Mouse (Mus musculus): Measurements from ENCODE around the gene Gm5485. TPM values are rescaled to one million over a fixed set of nuclear protein-coding genes. Genes with fewer than 3 reads are reported as not detected.
A peak's percentile ranks its signal among the peaks of the same experiment; 100 is the strongest.

Gene Gm5485
- polyA plus RNA-seq, 1 experiment from 2014 or later = 0.58 TPM

DNA sequence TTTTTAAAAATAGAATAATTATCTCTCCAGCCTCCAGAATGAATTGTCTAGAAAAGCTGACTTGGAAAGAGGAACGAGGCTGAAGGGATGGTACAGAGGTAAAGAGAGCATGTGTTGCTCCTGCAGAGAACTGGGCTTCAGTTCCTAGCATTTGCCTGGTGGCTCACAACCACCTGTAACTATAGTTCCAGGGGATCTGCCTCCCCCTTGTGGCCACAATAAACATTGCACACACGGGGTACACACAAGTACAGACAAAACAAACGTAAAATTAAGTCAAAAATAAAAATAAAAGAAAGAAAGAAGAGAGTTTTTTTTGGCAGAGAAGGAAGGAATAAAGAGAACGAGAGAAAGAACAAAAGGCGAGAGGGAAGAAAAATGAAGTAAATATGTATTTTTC is 45.4 kb downstream of the Gm5485 start:
- DNase-seq (ENCODE audit: low spot score) (no peak), ATAC-seq (ENCODE audit: low FRiP score, low TSS enrichment) (no peak)
- H3K4me2 ChIP-seq (replicated peaks; ENCODE audit: low read depth) = no peak overlapping the region
- no peaks in the 10 kb centered on the region for H3K9me3 ChIP-seq (ENCODE audit: control insufficient read depth, low read length)
- H3K4me3 ChIP-seq (ENCODE audit: low read depth, low read length) = no peak overlapping the region
- TF ChIP-seq EP300 (optimal IDR thresholded peaks at IDR 0.05) (no peak), CTCF (IDR thresholded peaks at IDR 0.05; ENCODE audit: low read depth) (peak; percentile 56)
- H3K36me3 ChIP-seq (ENCODE audit: control insufficient read depth, insufficient read depth, low read length) = no peaks in the 10 kb centered on the region
- H3K27me3 ChIP-seq (ENCODE audit: control insufficient read depth, insufficient read depth, low read length) = no peaks in the 10 kb centered on the region
- 87% methylated on average over 5 of the region's 5 CpGs for WGBS
- H3K4me1 ChIP-seq (replicated peaks; ENCODE audit: control insufficient read depth, insufficient read depth) = no peaks in the 10 kb centered on the region
- H3K27ac ChIP-seq (replicated peaks) = no peak overlapping the region
- no peak overlapping the region for H3K9ac ChIP-seq (ENCODE audit: low read length)

DNA sequence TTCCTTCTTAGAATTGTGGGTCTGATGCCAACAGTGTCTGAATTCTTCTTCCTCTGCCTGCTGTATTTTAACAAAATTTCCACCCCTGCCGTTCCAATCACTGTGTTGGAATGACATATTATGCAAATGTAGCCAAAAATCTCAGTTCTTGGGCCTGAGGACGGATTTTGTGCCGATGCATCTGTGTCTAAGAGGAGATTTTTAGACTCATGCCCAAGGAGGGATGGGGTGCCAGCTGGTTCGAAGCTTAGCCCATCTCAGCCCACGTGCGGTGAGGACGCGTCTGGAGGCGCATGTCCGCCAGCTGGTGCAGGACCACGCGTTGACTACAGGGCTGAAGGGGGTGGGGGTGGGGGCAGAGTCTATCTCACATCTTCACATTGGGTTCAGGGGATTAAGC is 51.3 kb downstream of the Gm5485 start:
- Histone ChIP-seq H3K36me3 (ENCODE audit: control insufficient read depth, insufficient read depth, low read length) (no peaks in the 10 kb centered on the region), H3K27ac (replicated peaks) (no peak overlapping the region)
- no peak for ATAC-seq (ENCODE audit: low FRiP score, low TSS enrichment)

DNA sequence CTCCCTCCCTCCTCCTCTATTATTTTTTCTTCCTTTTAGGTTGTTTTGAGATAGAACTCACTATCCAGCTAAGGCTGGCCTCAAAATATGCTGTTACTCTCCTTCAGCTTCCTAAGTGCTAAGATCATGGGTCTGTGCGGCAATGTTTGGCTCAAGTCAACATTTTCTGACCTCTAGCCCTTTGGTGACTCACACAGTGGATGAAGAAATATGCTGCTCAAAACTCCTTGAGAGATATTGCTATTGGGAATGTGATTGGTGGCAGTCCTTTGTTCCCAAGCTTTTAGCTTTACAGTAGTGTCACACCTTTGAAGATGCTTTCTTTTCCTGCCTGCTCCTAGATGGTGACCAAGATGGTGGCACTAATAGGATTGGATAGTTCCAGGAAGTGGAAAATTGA is 55.8 kb downstream of the Gm5485 start:
- no peak overlapping the region for H3K4me3 ChIP-seq (ENCODE audit: low read depth, low read length)
- peak; percentile 84 for ATAC-seq (ENCODE audit: low FRiP score, low TSS enrichment)
- H3K9me3 ChIP-seq (ENCODE audit: control insufficient read depth, low read length) = no peaks in the 10 kb centered on the region
- H3K27ac ChIP-seq (replicated peaks) = no peak overlapping the region
- WGBS = 57% methylated on average over 1 of the region's 1 CpGs
- TF ChIP-seq CTCF (IDR thresholded peaks at IDR 0.05; ENCODE audit: low read depth) (no peak), EP300 (optimal IDR thresholded peaks at IDR 0.05) (no peak)
- H3K9ac ChIP-seq (ENCODE audit: low read length) = no peak overlapping the region
- no peaks in the 10 kb centered on the region for H3K36me3 ChIP-seq (ENCODE audit: control insufficient read depth, insufficient read depth, low read length)
- no peak overlapping the region for H3K4me2 ChIP-seq (replicated peaks; ENCODE audit: low read depth)
- H3K4me1 ChIP-seq (replicated peaks; ENCODE audit: control insufficient read depth, insufficient read depth) = no peaks in the 10 kb centered on the region
- no peaks in the 10 kb centered on the region for H3K27me3 ChIP-seq (ENCODE audit: control insufficient read depth, insufficient read depth, low read length)
- DNase-seq (ENCODE audit: low spot score) = peak; percentile 50

More for the DNA sequence above, 51.3 kb downstream of the Gm5485 start:
- Histone ChIP-seq H3K9ac (ENCODE audit: low read length) (no peak overlapping the region), H3K27me3 (ENCODE audit: control insufficient read depth, insufficient read depth, low read length) (no peaks in the 10 kb centered on the region), H3K9me3 (ENCODE audit: control insufficient read depth, low read length) (no peaks in the 10 kb centered on the region), H3K4me3 (ENCODE audit: low read depth, low read length) (no peak overlapping the region), H3K4me2 (replicated peaks; ENCODE audit: low read depth) (no peak overlapping the region), H3K4me1 (replicated peaks; ENCODE audit: control insufficient read depth, insufficient read depth) (no peaks in the 10 kb centered on the region)
- WGBS = 93% methylated on average over 12 of the region's 12 CpGs
- TF ChIP-seq CTCF (IDR thresholded peaks at IDR 0.05; ENCODE audit: low read depth) = no peak
- no peak for TF ChIP-seq EP300 (optimal IDR thresholded peaks at IDR 0.05)
- no peak for DNase-seq (ENCODE audit: low spot score)

DNA sequence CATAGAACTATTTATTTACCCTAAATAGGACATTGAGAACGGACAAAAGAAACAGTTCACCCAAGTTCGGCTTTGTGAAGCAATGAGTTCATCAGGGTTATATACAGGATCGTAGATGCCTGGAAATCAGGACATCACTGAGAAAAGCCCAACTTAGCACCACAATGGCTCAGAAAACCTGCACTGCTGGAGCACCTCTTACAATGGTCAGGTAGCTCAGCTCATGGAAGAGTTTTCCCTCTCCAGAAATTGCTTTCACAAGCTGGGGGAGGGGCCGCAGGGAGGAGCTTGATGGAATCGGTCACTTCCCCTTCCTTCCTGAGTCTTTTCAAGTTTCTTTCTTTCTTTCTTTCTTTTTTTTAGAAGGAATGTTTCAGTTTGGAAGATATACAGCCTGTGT is 56.5 kb downstream of the Gm5485 start:
- Histone ChIP-seq H3K4me1 (replicated peaks; ENCODE audit: control insufficient read depth, insufficient read depth) (no peaks in the 10 kb centered on the region), H3K36me3 (ENCODE audit: control insufficient read depth, insufficient read depth, low read length) (no peaks in the 10 kb centered on the region), H3K9me3 (ENCODE audit: control insufficient read depth, low read length) (no peaks in the 10 kb centered on the region), H3K9ac (ENCODE audit: low read length) (no peak overlapping the region), H3K4me2 (replicated peaks; ENCODE audit: low read depth) (no peak overlapping the region), H3K27me3 (ENCODE audit: control insufficient read depth, insufficient read depth, low read length) (no peaks in the 10 kb centered on the region), H3K4me3 (ENCODE audit: low read depth, low read length) (no peak overlapping the region), H3K27ac (replicated peaks) (no peak overlapping the region)
- ATAC-seq (ENCODE audit: low FRiP score, low TSS enrichment) (no peak), DNase-seq (ENCODE audit: low spot score) (no peak)
- TF ChIP-seq CTCF (IDR thresholded peaks at IDR 0.05; ENCODE audit: low read depth) (no peak), EP300 (optimal IDR thresholded peaks at IDR 0.05) (no peak)
- WGBS = 84% methylated on average over 5 of the region's 5 CpGs

Other genes with a start within 250 kb of the Gm5485 start
- not detected in 2 replicates for gene Dppa4, start 128.7 kb downstream of the Gm5485 start, polyA plus RNA-seq (2015; fragmentation: Nextera tagmentation; extraction: Ambion mirVana)
- 0.07 TPM in 1 of 2 replicates, not detected in the other for gene Dppa2, start 108.5 kb downstream of the Gm5485 start, polyA plus RNA-seq (2015; fragmentation: Nextera tagmentation; extraction: Ambion mirVana)
- 0.19 and 0.25 TPM in 2 replicates for gene Morc1, start 18.8 kb upstream of the Gm5485 start, polyA plus RNA-seq (2015; fragmentation: Nextera tagmentation; extraction: Ambion mirVana)